Mouse (Mus musculus): ENCODE results near the gene C2cd3.

Gene C2cd3

GRCm38 (mm10) chr7:100371495-100372451, at the start of gene C2cd3, which contains the start of gene Ppme1:
Gene C2cd3 (plus strand): TSS chr7:100372233.
Gene Ppme1 (minus strand): TSS chr7:100372307.
- peak; percentile 100 for DNase-seq (ENCODE audit: low read depth, low spot score)

GRCm38 (mm10) chr7:100323721-100324120, 48.3 kb upstream of the C2cd3 start:
- DNase-seq (ENCODE audit: low read depth, low spot score) = no peak

DNA sequence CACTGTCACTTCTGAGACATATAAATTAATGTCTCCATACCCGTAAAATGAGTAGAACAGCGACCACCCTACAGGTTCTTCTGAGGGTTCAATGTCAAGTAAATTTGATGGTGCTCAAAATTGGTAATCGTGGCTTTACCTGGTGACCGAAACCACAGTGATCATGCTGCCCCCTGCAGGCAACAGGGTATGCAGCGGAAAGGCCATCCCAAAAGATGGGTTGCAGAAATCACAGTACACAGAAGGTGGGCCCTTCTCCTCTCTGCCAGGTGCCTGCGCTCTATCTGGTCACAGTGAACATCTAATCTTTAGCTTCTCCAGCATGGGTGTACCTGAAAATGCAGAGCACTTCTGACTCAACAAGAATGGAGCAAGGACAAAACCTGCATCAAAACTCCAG, 46.6 kb upstream of the C2cd3 start:
- DNase-seq (ENCODE audit: low read depth, low spot score) = no peak

DNA sequence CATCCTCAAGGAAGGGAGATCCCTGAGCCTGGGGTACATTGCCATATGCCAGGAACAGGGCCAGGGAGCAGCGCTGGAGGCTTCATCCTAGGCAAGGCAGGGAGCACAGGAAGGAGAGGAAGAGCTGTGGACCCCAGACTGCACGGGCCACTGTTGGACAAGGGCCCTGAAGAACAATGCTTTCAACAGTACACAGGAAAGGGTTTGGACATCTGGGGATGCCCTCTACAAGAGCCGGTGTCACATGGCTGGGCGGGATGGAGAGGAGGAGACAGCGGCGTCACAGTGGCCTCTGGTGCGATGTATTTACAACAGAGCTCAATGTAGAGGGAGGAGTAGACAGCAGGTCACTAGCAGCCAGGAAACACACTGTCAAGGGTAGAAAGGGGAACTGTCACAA, 44.5 kb upstream of the C2cd3 start:
- DNase-seq (ENCODE audit: low read depth, low spot score) = no peak

- DNase-seq (ENCODE audit: low read depth, low spot score) = no peak
Observed at GRCm38 (mm10) chr7:100328636-100329035, 43.4 kb upstream of the C2cd3 start.

DNA sequence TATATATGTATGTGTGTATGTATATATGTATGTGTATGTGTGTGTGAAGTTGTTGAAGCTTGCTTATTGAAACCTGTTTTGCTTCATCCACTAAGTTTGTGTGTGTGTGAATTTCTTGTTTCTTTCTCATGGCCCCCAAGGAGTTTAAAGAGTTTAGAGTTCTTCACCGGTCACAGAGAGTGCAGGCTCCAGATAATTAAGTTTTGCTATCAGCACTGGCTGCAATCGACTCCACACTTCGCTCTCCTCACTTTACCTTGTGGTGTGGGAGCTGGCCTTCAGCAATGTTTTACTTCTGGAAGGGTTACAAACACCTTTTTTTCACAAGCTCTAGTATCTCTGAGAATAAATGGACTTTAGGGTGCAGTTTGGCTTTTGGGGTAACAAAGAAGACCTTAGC, 40.8 kb upstream of the C2cd3 start:
- DNase-seq (ENCODE audit: low read depth, low spot score) = no peak

- no peak for DNase-seq (ENCODE audit: low read depth, low spot score)
Observed at GRCm38 (mm10) chr7:100335921-100336320, 36.1 kb upstream of the C2cd3 start.

DNA sequence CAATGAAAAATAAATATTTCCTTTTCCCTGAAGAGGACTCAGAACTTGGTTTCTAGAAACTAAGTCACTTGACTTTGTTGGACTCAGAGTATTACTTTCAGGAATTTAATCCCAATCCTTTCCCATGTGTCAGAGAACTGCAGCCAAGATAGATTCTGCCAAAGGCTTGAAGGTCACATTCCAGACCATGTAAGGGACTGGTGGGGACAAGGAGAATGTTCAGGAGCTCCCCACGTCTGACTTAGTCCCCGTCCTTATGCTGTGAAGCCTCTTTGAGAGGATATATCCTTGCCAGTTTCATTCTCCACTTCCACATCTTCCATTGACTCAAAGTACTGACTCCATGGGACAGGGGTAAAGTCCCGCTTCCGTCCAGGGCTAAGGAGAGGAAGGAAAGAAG, 17.0 kb upstream of the C2cd3 start:
- DNase-seq (ENCODE audit: low read depth, low spot score) = peak; percentile 40

DNA sequence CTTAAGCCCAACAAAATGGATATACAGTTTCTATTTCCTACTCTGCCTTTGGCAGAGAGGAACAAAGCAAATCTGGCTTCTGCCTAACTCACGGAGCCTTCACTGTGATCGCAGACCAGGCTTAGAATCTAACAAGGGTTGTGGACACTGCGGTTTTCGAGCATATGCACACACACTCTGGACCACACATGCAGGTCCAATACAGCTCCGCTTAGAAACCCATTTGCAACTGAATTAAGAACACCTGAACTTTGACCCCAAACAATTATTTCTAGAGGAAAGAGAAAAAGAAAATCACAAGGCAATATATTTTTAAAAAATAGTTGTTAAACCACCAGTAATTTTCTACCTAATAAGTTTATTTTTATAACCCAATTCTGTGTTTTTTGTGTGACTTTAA, 15.7 kb upstream of the C2cd3 start:
- DNase-seq (ENCODE audit: low read depth, low spot score) = no peak

DNA sequence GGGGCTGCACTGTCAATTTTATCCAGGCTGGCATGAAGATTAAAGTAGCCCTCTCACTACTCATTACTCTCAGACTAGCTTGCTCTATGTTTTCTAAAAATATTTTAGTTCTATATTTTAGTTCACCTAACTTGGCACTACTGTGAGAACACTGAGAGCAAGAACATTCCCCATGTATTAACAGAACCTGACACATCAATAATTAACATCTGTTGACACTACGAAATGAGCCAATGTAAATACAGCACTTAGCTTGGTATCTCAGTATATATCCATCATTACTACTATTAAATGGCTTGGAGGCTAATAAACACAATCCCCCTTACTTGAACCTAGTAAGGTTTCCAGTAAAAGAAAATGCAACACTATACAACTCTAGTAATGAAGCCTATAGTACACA, 15.3 kb upstream of the C2cd3 start:
- no peak for DNase-seq (ENCODE audit: low read depth, low spot score)

- DNase-seq (ENCODE audit: low read depth, low spot score) = no peak
Observed at GRCm38 (mm10) chr7:100357856-100358255, 14.2 kb upstream of the C2cd3 start.

DNA sequence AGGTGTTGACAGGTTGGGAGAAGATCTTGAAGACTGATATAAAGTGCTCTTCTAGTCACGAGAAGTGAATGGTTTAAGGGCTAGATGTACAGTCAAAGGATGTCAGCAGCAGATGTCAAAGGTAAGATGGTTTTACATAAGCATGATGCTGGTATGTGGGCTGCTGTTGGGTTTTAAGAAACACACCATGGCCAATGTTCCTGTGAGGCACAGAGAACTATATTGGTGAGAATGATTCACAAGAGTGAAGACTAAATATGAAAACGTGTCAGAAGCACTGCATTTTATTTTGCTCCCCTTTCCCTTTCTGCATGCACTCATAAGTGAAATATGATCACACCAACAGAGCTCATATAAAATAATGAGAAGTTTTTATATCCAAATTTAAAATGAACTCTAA, 8.9 kb upstream of the C2cd3 start:
- DNase-seq (ENCODE audit: low read depth, low spot score) = no peak

DNA sequence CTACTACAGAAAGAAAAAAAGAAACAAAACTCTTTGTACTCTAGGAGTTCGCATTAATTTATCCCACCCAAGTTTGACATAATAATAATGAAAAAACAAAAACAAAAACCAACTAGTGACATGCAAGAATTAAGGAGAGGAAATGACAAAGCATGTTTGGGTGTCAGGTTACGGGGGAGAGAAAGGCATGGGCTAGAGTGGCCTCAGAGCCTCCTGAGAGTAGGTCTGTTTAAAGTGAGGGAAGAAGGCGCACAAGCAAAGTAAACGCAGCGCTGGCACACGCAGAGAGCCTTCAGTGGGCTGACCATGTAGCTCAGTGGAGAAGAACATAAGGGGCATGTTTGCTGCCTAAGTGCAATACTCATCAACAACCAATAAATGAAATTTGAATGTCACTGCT, 7.1 kb upstream of the C2cd3 start:
- no peak for DNase-seq (ENCODE audit: low read depth, low spot score)

DNA sequence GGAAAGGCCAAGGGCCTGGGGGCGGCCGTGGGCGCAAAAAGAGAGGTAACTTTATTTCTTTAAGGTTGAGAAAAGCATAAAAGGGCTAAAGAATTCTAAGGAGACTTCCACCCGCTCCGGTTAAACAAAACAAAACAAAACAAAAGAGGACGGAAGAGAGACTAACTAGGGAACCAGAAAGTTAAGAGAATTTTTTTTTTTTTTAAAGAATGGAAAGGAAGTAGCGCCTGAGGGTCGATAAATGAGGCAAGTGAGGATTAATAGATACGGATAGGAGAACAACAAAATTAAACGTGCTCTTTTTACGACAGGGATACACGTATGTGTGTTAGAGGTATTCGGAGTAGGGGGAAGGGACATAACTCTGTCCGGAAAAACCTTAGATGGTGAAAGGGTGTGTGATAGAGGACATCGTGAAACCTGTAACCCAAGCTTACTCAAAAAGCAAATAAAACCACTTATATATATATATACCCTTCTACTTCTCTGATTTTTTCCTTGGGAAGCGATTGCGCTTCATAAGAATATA, 483 bp downstream of the C2cd3 start:
- peak; percentile 2 for DNase-seq (ENCODE audit: low read depth, low spot score)

GRCm38 (mm10) chr7:100378257-100378656, 6.2 kb downstream of the C2cd3 start:
- no peak for DNase-seq (ENCODE audit: low read depth, low spot score)

DNA sequence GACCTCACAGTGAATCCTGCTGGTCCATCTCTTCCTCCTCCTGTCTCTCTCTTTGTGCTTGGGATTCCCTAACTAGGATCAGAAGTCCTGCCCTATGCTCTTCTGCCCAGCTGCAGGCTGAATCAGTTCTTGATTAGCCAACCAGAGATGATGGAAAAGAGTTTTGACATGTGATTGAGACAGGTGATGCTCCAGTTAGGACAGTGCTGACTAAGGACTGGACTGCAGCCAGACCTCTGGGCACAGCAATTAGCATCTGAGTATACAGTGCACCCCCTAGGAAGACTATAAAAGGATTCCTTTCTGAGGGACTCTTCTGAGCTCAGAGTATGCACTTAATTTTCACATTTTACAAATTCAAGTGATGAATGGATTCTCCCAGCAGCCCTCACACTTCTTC, 9.1 kb downstream of the C2cd3 start:
- peak; percentile 15 for DNase-seq (ENCODE audit: low read depth, low spot score)

GRCm38 (mm10) chr7:100383207-100383606, 11.2 kb downstream of the C2cd3 start:
- DNase-seq (ENCODE audit: low read depth, low spot score) = no peak

GRCm38 (mm10) chr7:100388174-100388573, 16.1 kb downstream of the C2cd3 start:
- no peak for DNase-seq (ENCODE audit: low read depth, low spot score)

DNA sequence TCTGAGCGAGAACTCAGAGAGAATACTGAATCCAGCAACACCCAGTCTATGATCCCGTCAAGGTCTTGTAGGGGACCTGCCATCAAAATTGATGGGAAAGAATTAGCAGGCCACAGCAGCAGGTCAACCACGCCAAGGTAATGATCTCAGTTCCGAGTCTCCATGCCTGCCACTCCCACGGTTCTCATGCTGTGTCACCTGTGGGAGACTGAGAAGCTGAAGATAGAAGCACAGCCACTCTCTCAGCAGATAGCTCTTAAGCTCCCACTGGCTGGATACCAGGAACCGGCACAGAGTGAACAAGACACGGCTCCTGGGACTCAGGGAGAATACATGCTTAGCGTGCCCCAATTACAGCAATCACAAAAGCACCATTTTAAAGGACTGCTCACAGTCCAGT, 18.1 kb downstream of the C2cd3 start:
- DNase-seq (ENCODE audit: low read depth, low spot score) = no peak

GRCm38 (mm10) chr7:100392265-100392664, 20.2 kb downstream of the C2cd3 start:
- DNase-seq (ENCODE audit: low read depth, low spot score) = no peak

DNA sequence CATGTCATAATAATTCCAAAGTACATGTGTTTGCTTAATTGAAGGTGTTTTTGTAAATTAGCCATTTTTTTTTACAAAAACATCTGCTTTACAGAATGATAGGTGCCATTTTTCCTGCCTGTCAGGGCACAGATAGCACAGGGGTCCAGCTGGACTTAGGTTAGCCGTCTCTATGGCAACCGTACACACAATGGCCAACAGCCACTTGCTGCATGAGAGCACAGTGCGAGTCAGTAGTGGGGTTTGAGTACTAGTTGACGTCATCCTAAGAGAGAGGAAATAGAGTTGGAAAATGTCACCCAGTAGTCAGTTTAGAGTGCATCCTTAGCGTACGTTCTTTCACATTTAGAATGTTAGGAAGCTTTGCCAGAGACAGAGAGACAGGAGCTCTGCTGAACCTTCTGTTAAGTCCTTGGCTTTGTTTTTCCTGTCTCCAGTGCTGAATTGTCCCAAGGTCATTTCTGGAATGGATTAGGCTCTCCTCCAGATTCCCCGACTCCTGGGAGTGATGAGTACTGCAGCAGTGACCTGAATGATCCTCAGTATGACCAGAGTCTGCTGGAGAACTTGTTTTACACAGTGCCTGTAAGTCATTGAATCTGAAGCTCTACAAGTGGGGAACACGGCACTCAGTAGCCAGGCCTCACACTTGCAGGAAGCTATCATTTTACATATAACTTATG, 27.3 kb downstream of the C2cd3 start:
- DNase-seq (ENCODE audit: low read depth, low spot score) = peak; percentile 26

- DNase-seq (ENCODE audit: low read depth, low spot score) = no peak
Observed at GRCm38 (mm10) chr7:100400899-100401539, 29.0 kb downstream of the C2cd3 start.
